Mouse (Mus musculus) telencephalon, adult 2 months (tissue): ENCODE results near the gene Wnt5a.

Experiments
- DNase-seq: peaks from one replicate; pipeline ENCODE4 v3.0.0-alpha.2; 2011; ENCODE audit warnings: low read depth, low spot score

Gene Wnt5a

GRCm38 (mm10) chr14:28509441-28510340 lies 5.1 kb downstream of the Wnt5a start:
- no peak for DNase-seq

GRCm38 (mm10) chr14:28510341-28511028 lies 5.9 kb downstream of the Wnt5a start:
- no peak for DNase-seq

- no peak for DNase-seq
Observed at GRCm38 (mm10) chr14:28511029-28511651, 6.6 kb downstream of the Wnt5a start.

- DNase-seq = no peak
Observed at GRCm38 (mm10) chr14:28512805-28513590, 8.4 kb downstream of the Wnt5a start.

GRCm38 (mm10) chr14:28514171-28514570 lies 9.6 kb downstream of the Wnt5a start:
- no peak for DNase-seq

GRCm38 (mm10) chr14:28515331-28515730 lies 10.8 kb downstream of the Wnt5a start:
- DNase-seq = no peak

GRCm38 (mm10) chr14:28517631-28518560 lies 13.3 kb downstream of the Wnt5a start:
- no peak for DNase-seq

- no peak for DNase-seq
Observed at GRCm38 (mm10) chr14:28521106-28521505, 16.6 kb downstream of the Wnt5a start.

- no peak for DNase-seq
Observed at GRCm38 (mm10) chr14:28522611-28523010, 18.1 kb downstream of the Wnt5a start.

GRCm38 (mm10) chr14:28525566-28525965 lies 21.0 kb downstream of the Wnt5a start:
- DNase-seq = no peak

- no peak for DNase-seq
Observed at GRCm38 (mm10) chr14:28528151-28528685, 23.7 kb downstream of the Wnt5a start.

GRCm38 (mm10) chr14:28531531-28531930 lies 27.0 kb downstream of the Wnt5a start:
- no peak for DNase-seq

GRCm38 (mm10) chr14:28532943-28533342 lies 28.4 kb downstream of the Wnt5a start:
- DNase-seq = no peak

- DNase-seq = no peak
Observed at GRCm38 (mm10) chr14:28533876-28534275, 29.3 kb downstream of the Wnt5a start.

- DNase-seq = no peak
Observed at GRCm38 (mm10) chr14:28535814-28536213, 31.3 kb downstream of the Wnt5a start.

- DNase-seq = no peak
Observed at GRCm38 (mm10) chr14:28539577-28539976, 35.0 kb downstream of the Wnt5a start.

- no peak for DNase-seq
Observed at GRCm38 (mm10) chr14:28542117-28542741, 37.7 kb downstream of the Wnt5a start.

- DNase-seq = no peak
Observed at GRCm38 (mm10) chr14:28561861-28562260, 57.3 kb downstream of the Wnt5a start.
